Mouse (Mus musculus) layer of hippocampus, adult 11-12 months (tissue): Measurements from ENCODE around the gene Prss22.
"Not testable (repeated sequence)": the region's sequence is repeated elsewhere in the genome, so short reads cannot be mapped to it uniquely, and the experiment has no call there.

Source experiments
- DNase-seq: peaks from one replicate; pipeline ENCODE4 v3.0.0; 2022; ENCODE audit warnings: low spot score

Prss22 gene

GRCm38 (mm10) chr17:23995421-23995820 lies 2.5 kb downstream of the Prss22 start:
- no peak for DNase-seq

- DNase-seq = no peak
Observed at GRCm38 (mm10) chr17:23994667-23995066, 3.2 kb downstream of the Prss22 start.

GRCm38 (mm10) chr17:23993559-23994428 lies 4.1 kb downstream of the Prss22 start:
- DNase-seq = peak; percentile 96

GRCm38 (mm10) chr17:23992789-23993553 lies 4.9 kb downstream of the Prss22 start:
- no peak for DNase-seq

GRCm38 (mm10) chr17:23989802-23990201 lies 8.1 kb downstream of the Prss22 start:
- no peak for DNase-seq

- DNase-seq = no peak
Observed at GRCm38 (mm10) chr17:23984989-23985388, 12.9 kb downstream of the Prss22 start.

GRCm38 (mm10) chr17:23982912-23983311 lies 15.0 kb downstream of the Prss22 start:
- DNase-seq = no peak

GRCm38 (mm10) chr17:23980297-23980909 lies 17.5 kb downstream of the Prss22 start, which contains the start of gene Prss30:
Gene Prss30, minus strand, starts transcription at chr17:23980566.
- no peak for DNase-seq

- DNase-seq = no peak
Observed at GRCm38 (mm10) chr17:23979471-23979870, 18.4 kb downstream of the Prss22 start.

- DNase-seq = no peak
Observed at GRCm38 (mm10) chr17:23976665-23977064, 21.2 kb downstream of the Prss22 start.

- DNase-seq = no peak
Observed at GRCm38 (mm10) chr17:23971315-23971714, 26.6 kb downstream of the Prss22 start.

GRCm38 (mm10) chr17:23969231-23969630 lies 28.7 kb downstream of the Prss22 start:
- DNase-seq = peak; percentile 89

GRCm38 (mm10) chr17:23968780-23969179 lies 29.1 kb downstream of the Prss22 start:
- DNase-seq = no peak

- DNase-seq = no peak
Observed at GRCm38 (mm10) chr17:23966658-23967401, 31.1 kb downstream of the Prss22 start.

GRCm38 (mm10) chr17:23965805-23966425 lies 32.0 kb downstream of the Prss22 start:
- peak; percentile 32 for DNase-seq

- DNase-seq = no peak
Observed at GRCm38 (mm10) chr17:23961573-23962122, 36.3 kb downstream of the Prss22 start.

- peak; percentile 90 for DNase-seq
Observed at GRCm38 (mm10) chr17:23960084-23960738, 37.7 kb downstream of the Prss22 start.

GRCm38 (mm10) chr17:23955174-23955573 lies 42.7 kb downstream of the Prss22 start, which contains the start of gene Sbpl:
Gene Sbpl, minus strand, starts transcription at chr17:23955274.
- DNase-seq = no peak

- not testable (repeated sequence) for DNase-seq
Observed at GRCm38 (mm10) chr17:23950828-23951227, 47.1 kb downstream of the Prss22 start.

GRCm38 (mm10) chr17:23949068-23949467 lies 48.8 kb downstream of the Prss22 start:
- DNase-seq = no peak
